ENCODE assay signal across 19 mouse cellular contexts in the genomic region with DNA sequence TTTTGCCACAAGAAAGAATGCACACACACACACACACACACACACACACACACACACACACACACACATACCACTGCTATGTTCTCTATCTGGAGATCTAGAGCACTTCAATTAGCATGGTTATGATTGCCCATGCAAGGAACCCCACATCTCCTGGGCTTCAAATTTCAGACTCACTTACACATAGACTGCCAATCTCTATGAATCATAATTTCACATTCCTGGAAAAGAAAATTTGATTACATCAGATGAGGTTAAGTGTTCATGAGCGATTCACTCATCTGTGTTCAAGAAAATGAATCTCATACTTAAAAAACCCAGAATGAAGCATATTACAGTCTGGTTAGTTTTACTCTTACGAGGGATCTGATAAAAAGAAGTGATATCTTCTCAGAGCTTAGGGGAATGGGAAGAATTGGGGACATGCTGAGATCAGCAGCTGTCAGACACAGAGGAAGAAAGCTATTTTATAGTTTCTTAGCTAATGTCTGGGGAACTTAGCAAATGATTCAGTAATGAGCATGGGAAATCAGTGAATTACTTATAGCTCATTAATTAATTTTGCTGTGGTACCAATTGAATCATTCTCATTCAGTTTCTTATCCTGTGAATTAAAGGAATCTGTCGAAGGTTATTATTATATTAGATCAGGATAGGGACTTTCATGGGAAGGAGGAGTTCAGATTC. TPM values are rescaled to one million over a fixed set of nuclear protein-coding genes. Genes with fewer than 3 reads are reported as not detected.
"Had no signal": no experiment of that assay in that cellular context is flagged by ENCODE, and none has a peak within 500 bp of the region (broad histone marks: within the 10 kb centered on the region; RNA-seq: fewer than 3 reads in every experiment).

No protein-coding gene starts in this region.

- H3K4me1 ChIP-seq: limb, embryonic 10.5 days; liver, embryonic 15.5 days; megakaryocyte, embryonic 14.5 days; stomach, embryonic 15.5 days had no signal

- H3K9me3 ChIP-seq: limb, embryonic 10.5 days; liver, embryonic 15.5 days; megakaryocyte, embryonic 14.5 days; neural tube, embryonic 13.5 days; stomach, embryonic 15.5 days had no signal

- ATAC-seq: midbrain, embryonic 16.5 days had no signal

- H3K27ac ChIP-seq: left cerebral cortex, adult 2 months; limb, embryonic 10.5 days; liver, embryonic 15.5 days; macrophage; neural tube, embryonic 13.5 days; stomach, embryonic 15.5 days had no signal

- H3K9ac ChIP-seq: liver, embryonic 15.5 days; neural tube, embryonic 13.5 days; stomach, embryonic 15.5 days had no signal

- H3K4me2 ChIP-seq: liver, embryonic 11.5 days; liver, embryonic 15.5 days; midbrain, embryonic 11.5 days; neural tube, embryonic 13.5 days; stomach, embryonic 15.5 days had no signal

- H3K4me3 ChIP-seq: left cerebral cortex, adult 2 months; limb, embryonic 10.5 days; liver, embryonic 15.5 days; megakaryocyte, embryonic 14.5 days; neural tube, embryonic 13.5 days; stomach, embryonic 15.5 days had no signal

- DNase-seq: kidney, adult 11 months; kidney, adult 9 months; kidney, postnatal 14 days; lung, adult 2 months; lung, postnatal 10 days; retina, postnatal 1 day; right cerebral cortex, postnatal 4 days; thymus, adult 2 months; thymus, postnatal 25 days had no signal

- H3K27me3 ChIP-seq: liver, embryonic 15.5 days; megakaryocyte, embryonic 14.5 days; neural tube, embryonic 13.5 days; stomach, embryonic 15.5 days had no signal

- H3K36me3 ChIP-seq: limb, embryonic 10.5 days; liver, embryonic 15.5 days; neural tube, embryonic 13.5 days; stomach, embryonic 15.5 days had no signal

RNA-seq across cellular contexts. Expression of a gene that starts 48.7 kb away (rescaled TPM):
- polyA plus RNA-seq: macrophage had no signal
